Mouse (Mus musculus): ENCODE results near the gene Kif1b. TPM values are rescaled to one million over a fixed set of nuclear protein-coding genes. Genes with fewer than 3 reads are reported as not detected.

The Kif1b gene
- polyA plus RNA-seq, 1 experiment from 2014 or later, result 160 TPM

DNA sequence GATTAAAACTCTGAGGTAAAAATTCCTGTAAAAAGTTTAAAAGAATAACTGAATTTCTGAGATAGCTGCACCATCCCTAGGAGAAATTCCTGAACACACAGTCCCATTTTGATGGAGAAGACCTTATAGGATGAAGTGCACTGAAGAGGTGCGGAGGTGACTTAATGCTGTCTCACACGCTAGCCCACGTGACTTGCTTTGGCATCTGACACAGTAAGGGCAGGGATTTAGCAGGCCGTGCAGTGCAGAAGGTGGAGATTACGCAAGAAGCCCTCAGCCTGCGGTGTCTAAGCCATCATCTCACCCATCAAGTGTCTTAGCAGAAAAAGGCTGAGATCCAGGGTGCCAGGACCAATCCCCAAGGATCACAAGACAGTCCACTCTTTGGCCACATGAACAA, 146.3 kb downstream of the Kif1b start:
- H3K27ac ChIP-seq, result no peak overlapping the region
- no peaks in the 10 kb centered on the region for H3K9me3 ChIP-seq
- peaks cover 72% of the 10 kb centered on the region for H3K36me3 ChIP-seq
- no peaks in the 10 kb centered on the region for H3K27me3 ChIP-seq
- H3K4me1 ChIP-seq (replicated peaks), result peaks cover 16% of the 10 kb centered on the region
- WGBS, result 93% methylated on average over 6 of the region's 6 CpGs
- H3K4me3 ChIP-seq (replicated peaks), result no peak overlapping the region
- no peak overlapping the region for H3K4me2 ChIP-seq (replicated peaks)
- ATAC-seq, result no peak
- no peak overlapping the region for H3K9ac ChIP-seq (replicated peaks)

DNA sequence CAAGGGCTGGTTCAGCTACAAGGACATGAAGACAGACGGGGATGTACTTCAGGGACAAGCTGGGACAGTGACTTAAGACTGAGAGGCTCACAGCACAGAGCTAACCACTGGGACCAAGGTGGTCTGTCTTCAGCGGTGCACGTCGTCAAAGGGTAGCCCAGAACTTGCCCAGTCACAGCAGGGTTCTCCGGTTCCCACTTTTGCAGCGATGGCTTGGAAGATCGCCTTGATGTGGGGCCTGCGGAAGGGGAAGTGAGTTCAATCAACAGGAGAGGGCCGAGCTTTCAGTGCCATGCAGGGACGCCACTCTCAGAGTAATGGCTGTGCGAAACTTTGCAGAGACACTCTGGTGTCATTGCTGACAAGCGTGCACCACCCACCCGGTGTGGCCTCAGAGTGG, 147.6 kb downstream of the Kif1b start:
- WGBS, result 93% methylated on average over 13 of the region's 13 CpGs
- H3K27me3 ChIP-seq, result no peaks in the 10 kb centered on the region
- no peak overlapping the region for H3K9ac ChIP-seq (replicated peaks)
- H3K4me1 ChIP-seq (replicated peaks), result peaks cover 5% of the 10 kb centered on the region; the same call in 1 of the 2 replicates
- H3K27ac ChIP-seq, result no peak overlapping the region
- peaks cover 85% of the 10 kb centered on the region for H3K36me3 ChIP-seq
- no peak overlapping the region for H3K4me2 ChIP-seq (replicated peaks)
- no peaks in the 10 kb centered on the region for H3K9me3 ChIP-seq
- no peak overlapping the region for H3K4me3 ChIP-seq (replicated peaks)
- no peak for ATAC-seq

DNA sequence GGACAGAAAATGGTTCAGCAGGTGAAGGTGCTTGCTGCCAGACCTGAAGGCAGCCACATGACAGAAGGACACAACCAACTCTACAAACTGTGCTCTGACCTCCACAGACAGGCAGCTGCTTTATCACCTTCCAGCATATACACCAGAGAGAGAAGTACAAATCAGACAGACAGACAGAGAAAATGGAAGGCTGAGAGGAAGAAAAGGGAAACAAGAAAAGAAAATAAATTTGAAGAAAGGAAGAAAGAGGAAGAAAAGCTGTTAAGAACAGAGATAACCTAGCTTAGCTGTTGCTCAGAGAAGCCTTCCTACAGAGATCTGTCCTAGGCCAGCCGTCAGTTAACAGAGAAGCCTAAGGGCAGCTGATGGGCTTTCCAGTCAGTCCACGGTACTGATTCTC, 148.3 kb downstream of the Kif1b start:
- Histone ChIP-seq H3K4me1 (replicated peaks) (0 out of 2 replicates have a peak, but pooled peaks cover 2% of the 10 kb centered on the region), H3K27ac (no peak overlapping the region), H3K4me3 (replicated peaks) (no peak overlapping the region), H3K4me2 (replicated peaks) (no peak overlapping the region), H3K27me3 (no peaks in the 10 kb centered on the region), H3K36me3 (peaks cover 89% of the 10 kb centered on the region), H3K9ac (replicated peaks) (no peak overlapping the region; the same call in 1 of the 2 replicates), H3K9me3 (no peaks in the 10 kb centered on the region)
- no peak for ATAC-seq
- 89% methylated on average over 2 of the region's 2 CpGs for WGBS

DNA sequence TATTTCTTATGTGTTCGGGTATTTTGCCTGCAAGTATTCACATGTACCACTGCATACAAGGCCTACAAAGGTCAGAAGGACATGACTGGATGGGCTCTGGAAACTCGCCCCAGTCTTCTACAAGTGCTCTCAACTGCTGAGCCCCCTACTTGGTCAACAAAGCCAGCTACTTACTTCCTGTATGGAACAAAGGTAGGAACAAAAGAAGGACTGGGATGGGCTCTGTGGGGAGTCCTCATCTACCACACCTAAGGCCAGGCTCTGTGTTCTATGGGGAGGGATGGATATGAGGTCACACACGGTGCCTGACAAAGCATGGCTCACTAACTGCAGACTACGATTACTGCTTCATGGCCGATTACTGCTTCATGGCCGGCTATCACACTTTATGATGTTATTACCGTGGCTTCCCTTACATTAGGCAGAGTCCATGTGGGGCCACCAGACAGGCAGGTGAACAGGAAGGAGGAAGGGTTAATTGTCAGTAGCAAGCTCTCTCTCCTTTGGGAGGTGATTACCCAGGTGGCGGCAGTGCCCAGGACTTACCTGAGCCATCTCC, 150.0 kb downstream of the Kif1b start:
- H3K36me3 ChIP-seq, result peaks cover 97% of the 10 kb centered on the region
- no peaks in the 10 kb centered on the region for H3K27me3 ChIP-seq

DNA sequence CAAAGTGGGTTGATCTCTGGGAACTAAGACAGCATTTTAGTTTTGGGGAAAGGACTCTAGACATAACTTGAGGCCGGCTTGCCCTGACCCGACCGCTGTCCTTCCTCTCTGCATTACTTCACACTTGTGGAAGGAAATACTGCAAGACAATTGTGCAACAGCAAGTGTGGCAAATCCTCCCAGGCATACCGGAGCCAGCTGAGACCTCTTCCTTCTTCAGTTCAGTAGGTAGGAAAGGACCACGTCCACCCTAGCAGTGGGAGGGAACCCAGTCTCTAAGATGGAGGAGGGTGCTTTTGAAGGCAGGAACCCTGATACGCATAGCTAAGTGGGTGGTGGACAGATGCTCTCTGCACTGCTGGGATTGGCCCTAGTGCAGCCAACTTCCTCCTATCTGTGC, 151.8 kb downstream of the Kif1b start:
- no peak overlapping the region for H3K4me2 ChIP-seq (replicated peaks)
- H3K36me3 ChIP-seq, result peaks cover 99% of the 10 kb centered on the region
- no peaks in the 10 kb centered on the region for H3K27me3 ChIP-seq
- H3K9ac ChIP-seq (replicated peaks), result no peak overlapping the region
- 95% methylated on average over 6 of the region's 6 CpGs for WGBS
- no peaks in the 10 kb centered on the region for H3K4me1 ChIP-seq (replicated peaks)
- no peaks in the 10 kb centered on the region for H3K9me3 ChIP-seq
- no peak for ATAC-seq
- H3K27ac ChIP-seq, result no peak overlapping the region
- no peak overlapping the region for H3K4me3 ChIP-seq (replicated peaks)

More for the DNA sequence above, 150.0 kb downstream of the Kif1b start:
- H3K9ac ChIP-seq (replicated peaks), result no peak overlapping the region
- no peak overlapping the region for H3K4me2 ChIP-seq (replicated peaks)
- H3K27ac ChIP-seq, result no peak overlapping the region
- ATAC-seq, result no peak
- H3K9me3 ChIP-seq, result no peaks in the 10 kb centered on the region
- no peaks in the 10 kb centered on the region for H3K4me1 ChIP-seq (replicated peaks)
- H3K4me3 ChIP-seq (replicated peaks), result no peak overlapping the region
- WGBS, result 90% methylated on average over 8 of the region's 8 CpGs

DNA sequence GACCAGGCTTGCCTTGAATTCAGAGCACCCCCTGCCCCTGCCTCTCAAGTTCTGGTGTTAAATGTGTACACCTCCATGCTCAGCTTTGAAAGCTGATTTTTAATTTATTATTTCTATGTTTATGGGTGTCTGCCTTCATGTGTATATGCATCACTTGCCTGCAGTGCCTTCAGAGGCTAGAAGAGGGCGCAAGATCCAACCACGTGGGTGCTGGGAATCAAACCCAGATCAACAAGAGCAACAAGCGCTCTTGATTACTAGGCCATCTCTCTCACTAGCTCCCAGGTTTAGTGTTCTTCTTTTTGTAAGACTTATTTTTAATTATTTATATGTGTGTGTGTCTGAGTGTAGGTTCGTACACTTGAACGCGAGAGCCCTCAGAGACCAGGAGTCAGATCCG, 152.6 kb downstream of the Kif1b start:
- no peak overlapping the region for H3K9ac ChIP-seq (replicated peaks)

DNA sequence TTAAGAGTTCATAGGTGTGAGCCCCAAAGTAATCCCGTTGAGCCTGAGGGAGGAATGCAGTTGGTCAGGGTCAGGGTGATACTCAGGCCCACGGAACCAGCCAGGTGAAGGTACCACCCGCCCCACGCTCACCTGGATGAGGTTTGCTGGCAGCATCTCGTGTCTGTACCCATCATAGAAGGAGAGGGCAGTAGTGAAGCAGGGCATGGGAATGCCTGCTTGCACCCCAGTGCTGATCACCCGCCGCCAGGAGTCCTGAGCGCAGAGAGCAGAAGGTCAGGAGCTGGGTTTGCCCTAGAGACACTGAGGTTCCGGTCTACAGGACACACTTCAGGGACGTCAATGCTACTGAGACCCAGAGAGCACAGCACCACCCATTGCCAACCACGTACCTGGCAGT, 156.8 kb downstream of the Kif1b start:
- Histone ChIP-seq H3K36me3 (peaks cover 68% of the 10 kb centered on the region), H3K9ac (replicated peaks) (no peak overlapping the region), H3K4me1 (replicated peaks) (no peaks in the 10 kb centered on the region), H3K27me3 (no peaks in the 10 kb centered on the region), H3K27ac (no peak overlapping the region), H3K9me3 (no peaks in the 10 kb centered on the region), H3K4me3 (replicated peaks) (no peak overlapping the region), H3K4me2 (replicated peaks) (no peak overlapping the region)
- ATAC-seq, result no peak
- WGBS, result 96% methylated on average over 11 of the region's 11 CpGs

More for the DNA sequence above, 152.6 kb downstream of the Kif1b start:
- Histone ChIP-seq H3K36me3 (peaks cover 99% of the 10 kb centered on the region), H3K27me3 (no peaks in the 10 kb centered on the region), H3K4me1 (replicated peaks) (no peaks in the 10 kb centered on the region), H3K4me3 (replicated peaks) (no peak overlapping the region), H3K9me3 (no peaks in the 10 kb centered on the region), H3K27ac (no peak overlapping the region), H3K4me2 (replicated peaks) (no peak overlapping the region)
- WGBS, result 97% methylated on average over 7 of the region's 7 CpGs
- no peak for ATAC-seq

DNA sequence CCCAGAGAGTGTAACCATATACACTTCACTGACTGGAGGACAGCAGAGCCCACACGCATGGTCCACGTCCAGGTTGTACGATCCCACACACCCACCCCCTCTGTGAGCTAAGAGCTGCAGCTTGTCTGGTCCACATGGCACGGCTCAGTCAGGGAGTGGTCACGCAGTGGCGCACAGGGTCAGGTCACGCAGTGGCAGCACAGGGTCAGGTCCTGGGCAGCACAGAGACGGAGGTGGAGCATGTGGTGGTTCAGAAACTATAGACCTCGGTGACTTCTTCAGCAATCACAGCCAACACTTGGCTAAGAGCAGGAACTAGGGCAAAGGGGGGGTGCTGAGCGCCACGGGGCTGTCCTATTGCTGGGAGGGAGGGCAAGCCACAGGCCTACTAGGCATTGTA, 157.2 kb downstream of the Kif1b start:
- Histone ChIP-seq H3K36me3 (peaks cover 64% of the 10 kb centered on the region), H3K27me3 (no peaks in the 10 kb centered on the region)

DNA sequence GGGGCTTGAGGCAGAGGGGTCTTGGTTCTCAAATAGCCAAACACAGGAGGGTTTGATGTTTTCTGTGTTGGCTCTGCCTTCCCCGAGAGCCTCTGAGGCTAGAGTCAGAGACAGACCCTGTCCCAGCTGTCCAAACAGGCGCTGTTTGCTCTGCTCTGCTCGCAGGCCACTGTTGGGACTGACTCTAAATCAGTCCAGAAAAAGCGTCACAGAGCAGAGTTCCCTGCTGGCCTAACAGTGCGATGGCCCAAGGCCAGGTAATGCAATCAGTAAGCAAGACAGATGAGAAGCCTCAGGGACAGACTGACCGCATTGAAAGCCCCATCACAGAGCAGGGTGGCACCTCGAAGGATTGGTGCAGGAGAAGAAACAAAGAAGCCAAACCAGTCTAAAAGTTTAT, 157.9 kb downstream of the Kif1b start:
- H3K36me3 ChIP-seq, result peaks cover 57% of the 10 kb centered on the region
- 82% methylated on average over 7 of the region's 7 CpGs for WGBS

More for the DNA sequence above, 157.2 kb downstream of the Kif1b start:
- no peak overlapping the region for H3K27ac ChIP-seq
- no peak for ATAC-seq
- 86% methylated on average over 11 of the region's 11 CpGs for WGBS
- H3K9ac ChIP-seq (replicated peaks), result no peak overlapping the region
- no peaks in the 10 kb centered on the region for H3K9me3 ChIP-seq
- no peaks in the 10 kb centered on the region for H3K4me1 ChIP-seq (replicated peaks)
- H3K4me3 ChIP-seq (replicated peaks), result no peak overlapping the region
- no peak overlapping the region for H3K4me2 ChIP-seq (replicated peaks)

DNA sequence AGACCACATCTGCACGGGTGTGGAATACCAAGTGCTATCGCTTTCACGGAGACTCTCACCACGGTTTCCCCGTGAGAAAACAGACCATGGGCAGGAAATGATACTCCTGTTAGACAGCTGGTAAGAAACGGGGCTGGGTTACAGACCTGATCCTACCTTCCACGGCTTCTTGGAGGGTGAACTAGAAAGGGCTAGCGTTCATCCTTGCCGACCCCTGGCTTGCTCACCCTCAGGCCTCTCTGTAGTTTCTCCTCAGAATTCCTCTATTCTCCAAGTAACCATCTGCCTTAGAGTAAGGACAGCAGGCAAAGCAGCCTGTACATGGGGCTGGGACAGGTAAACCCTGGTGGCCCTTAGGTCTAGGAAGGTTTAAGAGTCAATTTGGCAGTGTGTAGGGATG, 158.3 kb downstream of the Kif1b start:
- Histone ChIP-seq H3K4me3 (replicated peaks) (no peak overlapping the region), H3K9ac (replicated peaks) (no peak overlapping the region), H3K4me2 (replicated peaks) (no peak overlapping the region), H3K9me3 (no peaks in the 10 kb centered on the region), H3K27me3 (no peaks in the 10 kb centered on the region), H3K36me3 (peaks cover 53% of the 10 kb centered on the region), H3K27ac (no peak overlapping the region), H3K4me1 (replicated peaks) (no peaks in the 10 kb centered on the region)
- ATAC-seq, result no peak
- 89% methylated on average over 9 of the region's 9 CpGs for WGBS

More for the DNA sequence above, 157.9 kb downstream of the Kif1b start:
- Histone ChIP-seq H3K27ac (no peak overlapping the region), H3K9me3 (no peaks in the 10 kb centered on the region), H3K9ac (replicated peaks) (no peak overlapping the region), H3K27me3 (no peaks in the 10 kb centered on the region), H3K4me1 (replicated peaks) (no peaks in the 10 kb centered on the region), H3K4me3 (replicated peaks) (no peak overlapping the region), H3K4me2 (replicated peaks) (no peak overlapping the region)
- 0 out of 2 replicates have a peak, but pooled peaks have one; percentile 19 for ATAC-seq

DNA sequence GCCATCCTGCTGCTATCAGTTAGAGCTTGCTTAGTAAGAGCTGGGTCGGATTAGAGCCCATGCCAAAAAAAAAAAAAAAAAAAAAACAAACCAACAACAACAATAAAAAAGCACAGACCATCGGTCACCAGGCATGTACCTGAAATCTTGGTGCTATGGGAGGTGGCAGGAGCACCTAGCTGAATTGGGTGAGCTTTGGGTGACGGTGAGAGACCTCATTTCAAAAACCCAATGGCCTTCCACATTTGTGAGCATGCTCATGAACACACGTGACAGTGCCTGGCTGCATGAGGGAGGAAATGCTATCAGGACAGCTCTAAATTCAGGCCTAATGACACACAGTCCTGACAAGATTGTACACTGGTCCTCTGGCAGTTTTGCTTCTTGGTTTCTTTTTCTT, 159.4 kb downstream of the Kif1b start:
- no peaks in the 10 kb centered on the region for H3K27me3 ChIP-seq
- H3K27ac ChIP-seq, result no peak overlapping the region
- H3K9ac ChIP-seq (replicated peaks), result no peak overlapping the region
- H3K4me3 ChIP-seq (replicated peaks), result no peak overlapping the region
- peaks cover 42% of the 10 kb centered on the region for H3K36me3 ChIP-seq
- no peaks in the 10 kb centered on the region for H3K4me1 ChIP-seq (replicated peaks)
- no peak for ATAC-seq
- H3K4me2 ChIP-seq (replicated peaks), result no peak overlapping the region
- 86% methylated on average over 4 of the region's 4 CpGs for WGBS
- H3K9me3 ChIP-seq, result no peaks in the 10 kb centered on the region

DNA sequence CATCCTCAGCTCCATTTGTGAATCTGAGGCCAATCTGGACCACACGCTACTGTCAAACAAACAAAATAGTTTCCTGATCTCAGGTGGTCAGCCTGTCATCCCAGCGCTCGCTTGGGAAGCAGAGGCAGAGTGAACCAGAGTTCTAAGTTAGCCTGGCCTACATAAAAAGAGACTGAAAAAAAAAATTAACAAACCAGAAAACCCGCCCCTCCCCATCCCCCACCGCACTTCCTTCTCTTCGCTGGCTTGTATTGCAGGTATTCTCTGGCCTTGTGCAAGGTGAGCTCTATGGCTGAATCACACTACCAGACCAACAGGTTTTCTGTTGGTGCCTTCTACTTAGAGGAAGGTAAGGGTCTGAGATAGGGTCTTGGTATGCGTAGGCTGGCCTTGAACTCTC, 160.0 kb downstream of the Kif1b start:
- ATAC-seq, result no peak

DNA sequence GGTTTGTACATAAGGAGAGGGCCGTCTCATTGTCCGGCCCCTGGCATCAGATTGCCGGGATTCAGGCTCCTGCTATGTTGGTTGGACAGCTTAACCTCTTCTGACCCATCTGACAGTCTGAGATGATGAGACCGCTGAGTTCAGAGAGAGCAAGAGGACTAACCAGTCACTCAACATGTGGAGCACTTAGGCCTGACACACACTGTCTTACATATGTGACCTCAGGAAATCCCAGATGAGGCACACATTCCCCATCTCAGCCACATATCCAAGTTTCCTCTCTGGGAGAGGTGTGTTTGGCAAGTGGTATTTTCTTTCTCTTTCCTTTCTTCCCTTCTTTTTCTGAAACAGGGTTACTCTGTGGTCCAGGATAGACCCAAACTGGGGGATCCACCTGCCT, 162.3 kb downstream of the Kif1b start:
- Histone ChIP-seq H3K27ac (no peak overlapping the region), H3K9ac (replicated peaks) (no peak overlapping the region), H3K4me1 (replicated peaks) (no peaks in the 10 kb centered on the region), H3K4me2 (replicated peaks) (no peak overlapping the region), H3K36me3 (peaks cover 13% of the 10 kb centered on the region), H3K27me3 (no peaks in the 10 kb centered on the region), H3K9me3 (no peaks in the 10 kb centered on the region), H3K4me3 (replicated peaks) (no peak overlapping the region)
- no peak for ATAC-seq
- 79% methylated on average over 4 of the region's 4 CpGs for WGBS

More for the DNA sequence above, 160.0 kb downstream of the Kif1b start:
- no peaks in the 10 kb centered on the region for H3K4me1 ChIP-seq (replicated peaks)
- H3K27ac ChIP-seq, result no peak overlapping the region
- no peak overlapping the region for H3K9ac ChIP-seq (replicated peaks)
- no peaks in the 10 kb centered on the region for H3K9me3 ChIP-seq
- H3K4me3 ChIP-seq (replicated peaks), result no peak overlapping the region
- H3K36me3 ChIP-seq, result peaks cover 36% of the 10 kb centered on the region
- no peaks in the 10 kb centered on the region for H3K27me3 ChIP-seq
- WGBS, result 89% methylated on average over 7 of the region's 7 CpGs
- no peak overlapping the region for H3K4me2 ChIP-seq (replicated peaks)
